In the genomic region with DNA sequence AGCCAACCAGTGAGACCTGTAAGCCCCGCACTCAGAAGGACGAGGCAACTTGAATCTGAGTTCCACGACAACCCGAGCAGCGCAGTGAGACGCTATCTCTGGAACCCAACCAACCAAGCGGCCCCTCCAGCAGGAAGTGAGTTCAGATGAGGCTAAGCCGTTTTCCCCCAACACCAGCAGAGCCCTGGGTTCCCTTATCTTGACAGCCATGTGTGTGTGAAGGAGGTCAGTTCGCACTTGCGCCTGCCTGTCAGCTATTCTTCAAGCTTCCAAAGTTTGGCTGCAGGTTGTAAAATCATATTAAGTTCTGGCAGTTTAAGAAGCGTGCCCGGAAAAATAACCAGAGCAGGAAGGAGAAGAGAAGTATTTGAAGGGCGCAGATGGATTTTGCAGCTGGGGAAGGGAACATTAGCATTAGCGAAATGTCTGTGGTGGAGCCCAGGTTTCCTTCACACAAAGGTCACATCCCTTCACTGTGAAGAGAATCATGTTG, we compare ENCODE assay signal across 9 mouse cellular contexts.
DNase-seq lines count a peak whose midpoint lies in the region; ATAC-seq and TF ChIP-seq lines count a peak whose summit lies in the region.
"Had no signal": no experiment of that assay in that cellular context is flagged by ENCODE, and none has a peak within 500 bp of the region (broad histone marks: within the 10 kb centered on the region; RNA-seq: fewer than 3 reads in every experiment).

No protein-coding gene starts in this region.

- no peak overlapping the region; the same call in 1 of the 2 replicates for H3K9ac ChIP-seq in kidney, embryonic 14.5 days (ENCODE audit: low read depth, low read length)

- no peaks in the 10 kb centered on the region; the same call in 1 of the 2 replicates for H3K27me3 ChIP-seq in kidney, embryonic 14.5 days (ENCODE audit: control insufficient read depth, insufficient read depth, low read length)

- no peaks in the 10 kb centered on the region for H3K36me3 ChIP-seq in kidney, embryonic 14.5 days (ENCODE audit: control insufficient read depth, insufficient read depth, low read length)

- no peak overlapping the region for H3K4me2 ChIP-seq in kidney, embryonic 14.5 days (replicated peaks; ENCODE audit: low read depth, low read length)

- no peak overlapping the region for H3K27ac ChIP-seq in kidney, embryonic 14.5 days (ENCODE audit: low read depth, low read length)
- H3K27ac ChIP-seq in left cerebral cortex, adult 2 months, result no peak overlapping the region
- H3K27ac ChIP-seq: macrophage had no signal

- no peak overlapping the region for H3K4me3 ChIP-seq in kidney, embryonic 14.5 days (ENCODE audit: low read length)
- no peak overlapping the region for H3K4me3 ChIP-seq in left cerebral cortex, adult 2 months

- 49% methylated on average over 14 of the region's 14 CpGs for WGBS in kidney, embryonic 14.5 days

- H3K4me1 ChIP-seq in kidney, embryonic 14.5 days (ENCODE audit: control insufficient read depth, insufficient read depth, low read length), result 0 out of 2 replicates have a peak, but pooled peaks cover 6% of the 10 kb centered on the region

- ATAC-seq in kidney, embryonic 14.5 days (ENCODE audit: low FRiP score, low TSS enrichment), result no peak
- ATAC-seq in megakaryocyte-erythroid progenitor cell, adult 5-6 weeks (replicated peaks; ENCODE audit: low FRiP score, low TSS enrichment, poor library complexity, severe bottlenecking), result peak; percentile 96

- intact Hi-C loops in gastrocnemius, postnatal 36 days (cut with DNase I), result no loop called here
- intact Hi-C loops in left cerebral cortex, adult 2 months (cut with DNase I), result no loop called here

- DNase-seq in kidney, adult 11 months, result peak; percentile 11
- peak; percentile 20 to 35 for DNase-seq in gastrocnemius, postnatal 36 days
- peak; percentile 46 for DNase-seq in kidney, postnatal 14 days
- DNase-seq in right cerebral cortex, postnatal 14 days, result no peak
- DNase-seq in left cerebral cortex, adult 2 months (ENCODE audit: extremely low spot score in 1 of 2, low spot score in 2 of 2), result no peak
- DNase-seq in cerebellum, postnatal 14 days, result no peak

- H3K9me3 ChIP-seq in kidney, embryonic 14.5 days (ENCODE audit: control insufficient read depth, low read length), result no peaks in the 10 kb centered on the region

- no peak for TF ChIP-seq CTCF in left cerebral cortex, adult 2 months (IDR thresholded peaks at IDR 0.05)

Comparison
In these comparisons a context has a peak if more than half of its experiments do, and no peak if none do; other contexts are left out.
1. DNase-seq: peak in kidney, adult 11 months (single experiment), gastrocnemius, postnatal 36 days (2 of 2) and kidney, postnatal 14 days (single experiment); none in right cerebral cortex, postnatal 14 days (single experiment), left cerebral cortex, adult 2 months (0 of 2) and cerebellum, postnatal 14 days (0 of 2).